Mouse (Mus musculus): ENCODE results near the gene Mixl1. TPM values are rescaled to one million over a fixed set of nuclear protein-coding genes. Genes with fewer than 3 reads are reported as not detected.

Gene Mixl1
- polyA plus RNA-seq, 1 experiment from 2014 or later = not detected

- H3K9ac ChIP-seq (ENCODE audit: low read length) = no peak overlapping the region
- no peak overlapping the region for H3K4me2 ChIP-seq
- H3K27me3 ChIP-seq (ENCODE audit: control insufficient read depth, insufficient read depth, low read length) = no peaks in the 10 kb centered on the region
- ATAC-seq (ENCODE audit: low FRiP score) (no peak), DNase-seq (ENCODE audit: low spot score, missing footprints) (no peak)
- no peak overlapping the region for H3K27ac ChIP-seq (ENCODE audit: low read depth, low read length)
- no peaks in the 10 kb centered on the region for H3K4me1 ChIP-seq (ENCODE audit: control insufficient read depth, insufficient read depth, low read length)
- no peaks in the 10 kb centered on the region for H3K36me3 ChIP-seq (ENCODE audit: control insufficient read depth, insufficient read depth, low read length)
- 78% methylated on average over 5 of the region's 5 CpGs for WGBS
- H3K9me3 ChIP-seq (ENCODE audit: control insufficient read depth, low read length) = no peaks in the 10 kb centered on the region
- H3K4me3 ChIP-seq (ENCODE audit: low read depth, low read length) = no peak overlapping the region
These were observed 21.9 kb upstream of the Mixl1 start for GRCm38 (mm10) chr1:180718756-180719155.

- Histone ChIP-seq H3K4me3 (ENCODE audit: low read depth, low read length) (no peak overlapping the region), H3K9me3 (ENCODE audit: control insufficient read depth, low read length) (no peaks in the 10 kb centered on the region), H3K4me1 (ENCODE audit: control insufficient read depth, insufficient read depth, low read length) (no peaks in the 10 kb centered on the region), H3K36me3 (ENCODE audit: control insufficient read depth, insufficient read depth, low read length) (no peaks in the 10 kb centered on the region), H3K9ac (ENCODE audit: low read length) (no peak overlapping the region), H3K27ac (ENCODE audit: low read depth, low read length) (no peak overlapping the region), H3K4me2 (no peak overlapping the region), H3K27me3 (ENCODE audit: control insufficient read depth, insufficient read depth, low read length) (no peaks in the 10 kb centered on the region)
- DNase-seq (ENCODE audit: low spot score, missing footprints) (peak; percentile 8), ATAC-seq (ENCODE audit: low FRiP score) (no peak)
- WGBS = 75% methylated on average over 14 of the region's 14 CpGs
These were observed 12.3 kb upstream of the Mixl1 start for GRCm38 (mm10) chr1:180708935-180709776.

- no peaks in the 10 kb centered on the region for H3K27me3 ChIP-seq (ENCODE audit: control insufficient read depth, insufficient read depth, low read length)
- H3K27ac ChIP-seq (ENCODE audit: low read depth, low read length) = no peak overlapping the region
- H3K4me3 ChIP-seq (ENCODE audit: low read depth, low read length) = no peak overlapping the region
- H3K9ac ChIP-seq (ENCODE audit: low read length) = no peak overlapping the region
- no peaks in the 10 kb centered on the region for H3K9me3 ChIP-seq (ENCODE audit: control insufficient read depth, low read length)
- no peaks in the 10 kb centered on the region for H3K36me3 ChIP-seq (ENCODE audit: control insufficient read depth, insufficient read depth, low read length)
- H3K4me1 ChIP-seq (ENCODE audit: control insufficient read depth, insufficient read depth, low read length) = no peaks in the 10 kb centered on the region
- DNase-seq (ENCODE audit: low spot score, missing footprints) (no peak), ATAC-seq (ENCODE audit: low FRiP score) (no peak)
- 79% methylated on average over 3 of the region's 3 CpGs for WGBS
- no peak overlapping the region for H3K4me2 ChIP-seq
These were observed 11.0 kb upstream of the Mixl1 start for GRCm38 (mm10) chr1:180707813-180708212.

GRCm38 (mm10) chr1:180707368-180707767, 10.5 kb upstream of the Mixl1 start:
- Histone ChIP-seq H3K36me3 (ENCODE audit: control insufficient read depth, insufficient read depth, low read length) (no peaks in the 10 kb centered on the region), H3K27me3 (ENCODE audit: control insufficient read depth, insufficient read depth, low read length) (no peaks in the 10 kb centered on the region), H3K27ac (ENCODE audit: low read depth, low read length) (no peak overlapping the region), H3K4me1 (ENCODE audit: control insufficient read depth, insufficient read depth, low read length) (no peaks in the 10 kb centered on the region), H3K9ac (ENCODE audit: low read length) (no peak overlapping the region), H3K4me2 (no peak overlapping the region), H3K9me3 (ENCODE audit: control insufficient read depth, low read length) (no peaks in the 10 kb centered on the region), H3K4me3 (ENCODE audit: low read depth, low read length) (no peak overlapping the region)
- WGBS = 60% methylated on average over 3 of the region's 3 CpGs
- ATAC-seq (ENCODE audit: low FRiP score) (no peak), DNase-seq (ENCODE audit: low spot score, missing footprints) (no peak)

- Histone ChIP-seq H3K36me3 (ENCODE audit: control insufficient read depth, insufficient read depth, low read length) (no peaks in the 10 kb centered on the region), H3K27ac (ENCODE audit: low read depth, low read length) (no peak overlapping the region), H3K27me3 (ENCODE audit: control insufficient read depth, insufficient read depth, low read length) (0 out of 2 replicates have a peak, but pooled peaks cover 2% of the 10 kb centered on the region), H3K4me1 (ENCODE audit: control insufficient read depth, insufficient read depth, low read length) (no peaks in the 10 kb centered on the region), H3K4me2 (no peak overlapping the region), H3K4me3 (ENCODE audit: low read depth, low read length) (no peak overlapping the region), H3K9ac (ENCODE audit: low read length) (no peak overlapping the region), H3K9me3 (ENCODE audit: control insufficient read depth, low read length) (no peaks in the 10 kb centered on the region)
- ATAC-seq (ENCODE audit: low FRiP score) (no peak), DNase-seq (ENCODE audit: low spot score, missing footprints) (no peak)
- 53% methylated on average over 6 of the region's 6 CpGs for WGBS
These were observed 6.6 kb upstream of the Mixl1 start for GRCm38 (mm10) chr1:180703400-180703799.

GRCm38 (mm10) chr1:180698063-180698462, 1.2 kb upstream of the Mixl1 start:
- peaks cover 30% of the 10 kb centered on the region for H3K27me3 ChIP-seq (ENCODE audit: control insufficient read depth, insufficient read depth, low read length)
- no peak overlapping the region for H3K9ac ChIP-seq (ENCODE audit: low read length)
- no peaks in the 10 kb centered on the region for H3K9me3 ChIP-seq (ENCODE audit: control insufficient read depth, low read length)
- no peaks in the 10 kb centered on the region; the same call in 1 of the 2 replicates for H3K4me1 ChIP-seq (ENCODE audit: control insufficient read depth, insufficient read depth, low read length)
- H3K27ac ChIP-seq (ENCODE audit: low read depth, low read length) = no peak overlapping the region
- ATAC-seq (ENCODE audit: low FRiP score) (no peak), DNase-seq (ENCODE audit: low spot score, missing footprints) (no peak)
- 54% methylated on average over 5 of the region's 5 CpGs for WGBS
- H3K4me3 ChIP-seq (ENCODE audit: low read depth, low read length) = no peak overlapping the region
- no peaks in the 10 kb centered on the region; the same call in 1 of the 2 replicates for H3K36me3 ChIP-seq (ENCODE audit: control insufficient read depth, insufficient read depth, low read length)
- no peak overlapping the region for H3K4me2 ChIP-seq

- ATAC-seq (ENCODE audit: low FRiP score) = no peak
- H3K4me2 ChIP-seq = no peak overlapping the region
- H3K36me3 ChIP-seq (ENCODE audit: control insufficient read depth, insufficient read depth, low read length) = peaks cover 12% of the 10 kb centered on the region
- H3K9ac ChIP-seq (ENCODE audit: low read length) = no peak overlapping the region
- peaks cover 8% of the 10 kb centered on the region for H3K27me3 ChIP-seq (ENCODE audit: control insufficient read depth, insufficient read depth, low read length)
- no peak for DNase-seq (ENCODE audit: low spot score, missing footprints)
- H3K9me3 ChIP-seq (ENCODE audit: control insufficient read depth, low read length) = no peaks in the 10 kb centered on the region
- no peak overlapping the region for H3K4me3 ChIP-seq (ENCODE audit: low read depth, low read length)
- 91% methylated on average over 7 of the region's 7 CpGs for WGBS
- no peaks in the 10 kb centered on the region for H3K4me1 ChIP-seq (ENCODE audit: control insufficient read depth, insufficient read depth, low read length)
- no peak overlapping the region for H3K27ac ChIP-seq (ENCODE audit: low read depth, low read length)
These were observed 5.5 kb downstream of the Mixl1 start for GRCm38 (mm10) chr1:180691284-180691683.

Other genes starting within 250 kb of the Mixl1 start
- 1.0 TPM in 2 replicates for gene Stum, start 213.5 kb downstream of the Mixl1 start, polyA plus RNA-seq (2014; fragmentation: Nextera tagmentation; extraction: Ambion mirVana)
- gene Parp1, start 128.1 kb downstream of the Mixl1 start, polyA plus RNA-seq (2014; fragmentation: Nextera tagmentation; extraction: Ambion mirVana) = 188 and 213 TPM in 2 replicates
- 26.2 and 30.4 TPM in 2 replicates for gene Lin9, start 55.9 kb downstream of the Mixl1 start, polyA plus RNA-seq (2014; fragmentation: Nextera tagmentation; extraction: Ambion mirVana)
- 20.8 and 21.6 TPM in 2 replicates for gene Acbd3, start 29.0 kb upstream of the Mixl1 start, polyA plus RNA-seq (2014; fragmentation: Nextera tagmentation; extraction: Ambion mirVana)
- 3,662 and 3,728 TPM in 2 replicates for gene H3f3a, start 116.9 kb upstream of the Mixl1 start, polyA plus RNA-seq (2014; fragmentation: Nextera tagmentation; extraction: Ambion mirVana)
- gene Sde2, start 154.1 kb upstream of the Mixl1 start, polyA plus RNA-seq (2014; fragmentation: Nextera tagmentation; extraction: Ambion mirVana) = 34.1 and 35.1 TPM in 2 replicates
- gene Lefty2, start 196.1 kb upstream of the Mixl1 start, polyA plus RNA-seq (2014; fragmentation: Nextera tagmentation; extraction: Ambion mirVana) = not detected in 2 replicates
- 85.4 and 97.9 TPM in 2 replicates for gene Pycr2, start 207.3 kb upstream of the Mixl1 start, polyA plus RNA-seq (2014; fragmentation: Nextera tagmentation; extraction: Ambion mirVana)
- 0.51 and 1.1 TPM in 2 replicates for gene Lefty1, start 238.0 kb upstream of the Mixl1 start, polyA plus RNA-seq (2014; fragmentation: Nextera tagmentation; extraction: Ambion mirVana)
- gene Tmem63a, start 245.3 kb upstream of the Mixl1 start, polyA plus RNA-seq (2014; fragmentation: Nextera tagmentation; extraction: Ambion mirVana) = 2.4 and 2.5 TPM in 2 replicates